Mouse (Mus musculus): Measurements from ENCODE around the gene Psmc2. TPM values are rescaled to one million over a fixed set of nuclear protein-coding genes. Genes with fewer than 3 reads are reported as not detected.

Psmc2 gene
- 100 to 1,000 TPM; 110 to 115 TPM for total RNA-seq (2021)

DNA sequence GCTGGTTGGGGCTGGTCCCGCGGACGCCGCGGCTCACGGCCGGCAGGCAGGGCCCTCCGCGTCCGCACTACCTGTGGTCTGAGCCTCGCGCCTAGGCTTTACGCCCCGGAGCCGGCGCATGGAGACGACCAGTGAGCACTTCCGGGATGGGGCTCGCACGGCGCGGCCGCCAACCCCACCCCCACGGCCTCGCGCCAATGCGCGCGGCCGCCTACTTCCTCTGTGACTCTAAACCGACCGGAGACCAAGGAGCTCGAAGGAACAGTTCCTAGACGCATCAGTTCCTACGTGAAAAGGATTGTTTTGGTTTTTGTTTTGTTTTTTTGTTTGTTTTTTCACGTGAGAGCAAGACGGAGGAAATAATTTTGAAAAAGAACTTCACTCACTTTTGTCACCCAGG lies at the start of gene Psmc2, which contains the start of gene Dnajc2:
Gene Psmc2 (plus strand): TSS at position 231 of the 400 bp plus-strand sequence.
Gene Dnajc2 (minus strand): TSS at position 199 of the 400 bp plus-strand sequence.
- peak; percentile 92 for DNase-seq

GRCm38 (mm10) chr5:21735584-21735983 lies 49.5 kb upstream of the Psmc2 start:
- intact Hi-C loops (cut with DNase I), result loop anchor here (5.0 kb wide), 1 partner anchor 78 kb away; no protein-coding TSS in a partner anchor
- peak; percentile 76 for DNase-seq

More for the DNA sequence above, at the start of gene Psmc2, which contains the start of gene Dnajc2:
- intact Hi-C loops (cut with DNase I), result no loop called here

DNA sequence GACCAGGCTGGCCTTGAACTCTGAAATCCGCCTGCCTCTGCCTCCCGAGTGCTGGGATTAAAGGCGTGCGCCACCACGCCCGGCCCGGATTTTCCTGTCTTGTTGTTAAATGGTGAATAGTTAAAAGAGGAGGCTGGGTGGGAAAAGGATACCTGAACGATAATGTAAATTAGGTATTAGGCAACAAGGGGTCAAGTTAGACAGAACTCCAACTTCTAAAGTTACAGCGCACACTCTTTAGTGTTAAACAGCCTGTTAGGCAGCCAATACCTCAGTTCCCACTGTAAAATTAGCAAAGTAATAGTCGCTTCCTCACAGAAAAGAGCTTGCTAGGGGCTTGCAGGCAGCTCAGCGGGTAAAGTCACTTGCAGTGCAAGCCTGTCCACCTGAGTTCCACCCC lies 49.0 kb upstream of the Psmc2 start:
- intact Hi-C loops (cut with DNase I), result loop anchor here (5.0 kb wide), 1 partner anchor 79 kb away; no protein-coding TSS in a partner anchor

GRCm38 (mm10) chr5:21736956-21737585 lies 48.0 kb upstream of the Psmc2 start, which contains the start of gene Pmpcb:
Pmpcb (plus strand) TSS chr5:21737141.
- peak; percentile 89 for DNase-seq
- intact Hi-C loops (cut with DNase I), result loop anchor here (5.0 kb wide), 1 partner anchor 80 kb away; no protein-coding TSS in a partner anchor

More for the DNA sequence above, 49.0 kb upstream of the Psmc2 start:
- no peak for DNase-seq

GRCm38 (mm10) chr5:21737620-21738019 lies 47.5 kb upstream of the Psmc2 start:
- intact Hi-C loops (cut with DNase I), result loop anchor here (5.0 kb wide), 1 partner anchor 80 kb away; no protein-coding TSS in a partner anchor
- DNase-seq, result no peak

DNA sequence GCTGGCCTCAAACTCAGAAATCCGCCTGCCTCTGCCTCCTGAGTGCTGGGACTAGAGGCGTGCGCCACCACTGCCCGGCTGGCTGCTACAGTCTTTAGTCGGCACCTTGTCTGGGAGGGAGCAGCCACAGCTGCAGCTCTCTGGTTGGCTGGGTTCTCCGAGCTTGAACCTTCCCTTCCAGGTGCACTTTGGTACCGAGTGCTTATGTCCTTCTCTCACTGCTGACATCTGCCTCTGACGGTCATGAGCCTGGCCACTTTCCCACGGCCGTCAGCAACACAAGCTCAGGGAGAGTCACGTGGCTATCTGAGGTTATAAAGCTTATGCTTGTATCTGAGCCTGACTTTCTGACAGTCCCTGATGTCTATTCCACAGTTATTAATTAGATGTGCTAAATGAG lies 46.0 kb upstream of the Psmc2 start:
- DNase-seq, result no peak
- intact Hi-C loops (cut with DNase I), result loop anchor here (5.0 kb wide), 1 partner anchor 82 kb away; no protein-coding TSS in a partner anchor

GRCm38 (mm10) chr5:21739881-21740280 lies 45.2 kb upstream of the Psmc2 start:
- intact Hi-C loops (cut with DNase I), result loop anchor here (5.0 kb wide), 1 partner anchor 83 kb away; no protein-coding TSS in a partner anchor
- no peak for DNase-seq

DNA sequence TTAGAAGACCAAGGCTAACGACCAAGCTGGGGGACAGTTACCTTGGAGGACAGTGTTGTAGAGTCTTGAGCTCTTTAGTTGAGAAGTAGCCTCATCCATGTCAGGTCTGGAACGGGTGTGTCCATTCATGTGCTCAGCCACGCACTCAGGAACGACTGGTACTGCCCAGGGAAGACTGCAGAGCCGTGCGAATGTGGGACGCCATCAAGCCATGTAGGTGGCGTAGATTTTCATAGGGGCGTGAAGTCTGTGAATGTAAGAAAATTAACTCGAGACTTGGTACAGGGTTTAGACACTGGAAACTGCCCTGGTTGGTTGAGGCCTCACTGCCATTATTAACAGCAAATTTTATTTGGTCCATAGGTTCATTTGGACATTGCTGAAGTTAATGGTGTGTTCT lies 41.5 kb upstream of the Psmc2 start:
- intact Hi-C loops (cut with DNase I), result no loop called here
- DNase-seq, result no peak

GRCm38 (mm10) chr5:21744651-21745050 lies 40.4 kb upstream of the Psmc2 start:
- intact Hi-C loops (cut with DNase I), result no loop called here
- no peak for DNase-seq

DNA sequence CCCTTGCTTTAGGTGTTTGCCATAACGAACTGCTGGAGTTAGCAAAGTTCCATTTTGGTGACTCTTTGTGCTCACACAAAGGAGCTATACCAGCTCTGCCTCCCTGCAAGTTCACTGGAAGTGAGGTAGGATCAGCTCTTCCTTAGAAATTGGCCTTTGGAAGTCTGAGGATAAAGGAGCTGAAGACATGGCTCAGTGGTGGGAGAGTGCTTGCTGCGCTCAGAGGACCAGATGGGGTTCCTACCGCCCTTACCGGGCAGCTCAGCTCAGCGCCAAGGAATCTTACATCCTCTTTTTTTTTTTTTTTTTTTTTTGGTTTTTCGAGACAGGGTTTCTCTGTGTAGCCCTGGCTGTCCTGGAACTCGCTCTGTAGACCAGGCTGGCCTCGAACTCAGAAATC lies 39.1 kb upstream of the Psmc2 start:
- DNase-seq, result no peak
- intact Hi-C loops (cut with DNase I), result no loop called here

DNA sequence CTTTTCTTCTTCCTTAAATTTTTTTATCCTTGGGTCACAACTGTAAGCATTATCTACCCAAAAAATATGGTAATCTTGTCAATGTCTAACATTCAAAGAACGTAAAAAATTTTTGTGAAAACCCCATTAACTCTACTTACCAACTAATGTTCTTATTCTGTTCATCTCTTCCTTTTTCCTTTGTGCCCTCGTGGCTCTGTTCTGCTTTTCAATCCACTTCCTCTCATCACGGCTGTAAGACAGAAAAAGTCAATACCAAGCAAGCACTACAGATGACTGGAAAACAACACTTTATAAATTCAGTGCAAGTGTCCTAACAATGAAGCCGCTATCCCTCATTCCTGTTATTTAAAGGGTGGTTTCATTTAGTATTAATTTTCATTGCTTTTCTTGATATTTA lies 16.6 kb upstream of the Psmc2 start:
- DNase-seq, result no peak
- intact Hi-C loops (cut with DNase I), result no loop called here

DNA sequence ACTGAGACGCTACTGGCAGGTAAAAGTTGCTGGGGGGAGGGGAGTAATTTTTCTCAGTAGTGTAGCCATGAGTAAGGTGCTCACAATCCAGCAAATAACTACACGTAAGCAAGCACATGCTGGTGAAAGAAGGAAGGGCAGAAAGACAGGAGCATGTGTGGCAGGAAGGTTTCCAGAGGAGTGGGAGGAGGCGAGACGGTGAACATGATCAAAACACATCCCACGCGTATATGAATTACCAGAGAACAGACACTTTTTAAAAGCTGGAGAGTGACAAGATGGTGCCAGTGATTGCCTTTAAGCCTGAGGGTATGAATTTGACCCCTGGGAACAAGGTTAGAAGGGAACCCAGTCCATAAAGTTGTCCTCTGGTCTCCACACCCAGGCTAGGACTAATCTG lies 15.2 kb upstream of the Psmc2 start:
- intact Hi-C loops (cut with DNase I), result no loop called here
- DNase-seq, result no peak

- intact Hi-C loops (cut with DNase I), result no loop called here
- no peak for DNase-seq
Observed at GRCm38 (mm10) chr5:21776491-21776890, 8.6 kb upstream of the Psmc2 start.

GRCm38 (mm10) chr5:21784161-21785052 lies 676 bp upstream of the Psmc2 start:
- intact Hi-C loops (cut with DNase I), result loop anchor here (5.0 kb wide), 1 partner anchor 733 kb away; no protein-coding TSS in a partner anchor
- DNase-seq, result no peak

DNA sequence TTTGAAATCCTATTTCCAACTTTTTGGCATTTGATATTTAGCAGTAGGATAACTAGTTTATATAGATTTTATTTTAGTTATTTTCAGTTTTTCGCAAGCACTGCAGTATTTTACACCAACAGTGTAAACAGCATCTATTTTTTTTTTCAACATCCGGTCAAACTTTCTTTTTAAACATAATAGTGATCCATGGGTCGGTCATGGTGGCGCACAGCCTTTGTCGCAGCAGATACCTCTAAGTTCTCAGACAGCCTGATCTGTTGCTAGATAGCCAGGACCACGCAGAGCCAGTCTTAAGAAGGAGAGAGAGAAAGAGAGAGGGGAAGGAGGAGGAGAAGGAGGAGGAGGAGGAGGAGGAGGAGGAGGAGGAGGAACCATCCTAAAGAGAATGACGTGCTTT lies 693 bp downstream of the Psmc2 start:
- intact Hi-C loops (cut with DNase I), result no loop called here
- DNase-seq, result no peak

DNA sequence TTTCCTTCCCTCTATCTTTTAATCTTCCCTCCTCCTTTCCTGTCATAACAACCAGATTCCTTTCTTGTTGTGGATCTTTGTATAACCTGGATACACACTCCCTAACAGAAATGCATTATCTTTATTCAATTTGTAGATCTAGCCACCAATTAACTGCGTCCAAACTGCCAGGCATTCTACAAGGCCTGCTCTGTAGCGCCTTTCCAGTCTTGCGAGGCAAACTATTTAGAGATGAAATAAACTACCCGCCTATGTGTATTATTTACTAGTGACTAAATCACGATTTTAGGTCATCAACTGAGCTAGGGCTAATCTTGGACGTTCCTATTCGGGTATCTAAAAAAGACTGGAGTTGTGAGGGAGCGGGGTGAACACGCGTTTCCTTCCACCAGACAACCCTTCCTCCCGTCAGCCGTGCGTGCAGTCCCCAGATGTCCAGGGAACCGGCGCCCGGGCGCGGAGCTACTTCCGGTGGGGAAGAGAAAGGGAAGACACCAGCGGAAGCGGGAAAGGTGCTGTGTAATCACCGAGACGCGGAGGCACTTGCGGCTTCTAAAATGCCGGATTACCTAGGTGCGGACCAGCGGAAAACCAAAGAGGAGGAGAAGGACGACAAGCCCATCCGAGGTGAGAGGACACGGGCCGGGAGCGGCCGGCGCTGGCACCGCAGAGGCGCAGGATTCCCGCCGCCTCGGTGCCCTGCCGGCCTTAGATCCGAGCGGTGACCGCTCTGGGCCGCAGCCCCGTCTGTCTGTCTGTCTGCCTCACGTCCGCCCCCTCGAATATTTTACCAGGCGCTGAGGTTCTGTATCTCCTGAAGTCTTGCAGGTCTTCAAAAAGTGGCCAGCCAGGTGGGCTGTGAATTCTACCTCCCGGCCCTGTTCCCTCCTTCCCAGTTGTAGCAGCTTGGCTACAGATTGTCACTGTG lies 1.4 kb downstream of the Psmc2 start:
- intact Hi-C loops (cut with DNase I), result no loop called here
- DNase-seq, result peak; percentile 93

DNA sequence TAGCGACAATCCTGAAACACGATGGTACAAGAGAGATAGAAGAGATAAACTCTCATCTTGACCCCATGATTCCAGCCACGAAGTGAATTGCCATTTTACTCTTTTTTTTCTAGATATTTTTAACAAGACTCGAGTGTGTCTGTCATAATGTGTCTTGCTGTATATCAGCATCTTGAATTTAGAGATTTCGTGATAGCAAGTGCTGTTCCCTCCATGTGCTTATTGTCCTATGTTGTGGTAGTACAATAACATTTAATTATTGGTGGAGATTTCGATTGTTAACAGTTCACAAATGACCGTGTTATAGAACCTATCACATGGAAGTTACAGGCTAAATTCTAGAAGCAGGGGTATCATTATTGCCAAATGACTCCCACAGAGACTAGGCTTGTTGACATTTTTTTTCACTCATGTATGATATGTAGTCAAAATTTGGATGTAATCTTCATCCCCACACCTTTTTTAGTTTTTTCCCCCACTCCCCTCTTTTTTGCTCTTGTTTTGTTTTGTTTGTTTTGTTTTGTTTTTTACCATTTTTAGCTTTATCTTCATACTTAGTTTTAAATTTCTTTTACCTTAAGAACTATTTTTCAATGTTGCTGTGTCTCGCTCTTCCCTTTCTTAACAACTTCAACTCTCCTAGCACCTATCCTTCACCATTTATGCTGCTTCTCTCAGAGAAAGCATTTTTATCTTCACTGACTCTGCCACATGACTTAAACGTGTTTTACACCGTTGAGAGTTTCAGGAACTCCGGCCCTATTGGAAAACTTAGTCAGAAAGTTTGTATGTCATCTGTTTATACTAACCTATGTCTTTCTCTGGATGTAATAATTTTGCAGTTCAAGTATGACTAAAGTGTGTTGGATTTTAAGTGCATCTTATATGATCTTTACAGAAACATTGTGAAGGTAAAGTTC lies 2.4 kb downstream of the Psmc2 start:
- intact Hi-C loops (cut with DNase I), result no loop called here

DNA sequence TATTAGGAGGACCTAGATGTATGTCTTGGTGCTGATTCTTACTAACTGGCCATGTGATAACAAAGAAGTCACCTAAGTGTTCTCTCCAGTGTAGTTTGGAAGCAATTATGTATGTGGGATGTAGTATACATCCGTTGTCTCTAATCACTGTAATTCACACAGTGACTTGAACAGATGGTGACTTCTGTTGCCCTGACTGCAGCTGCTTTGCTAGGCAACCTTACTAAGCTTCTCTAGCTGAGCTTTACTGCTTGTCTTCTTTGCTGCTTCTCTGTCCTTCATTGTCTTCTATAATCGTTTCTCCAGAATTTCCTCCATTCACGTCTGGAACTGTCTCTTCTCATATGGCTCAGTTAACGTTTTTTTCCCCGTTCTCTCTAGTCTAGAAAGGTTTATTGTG lies 4.0 kb downstream of the Psmc2 start:
- no peak for DNase-seq
- intact Hi-C loops (cut with DNase I), result no loop called here

More for the DNA sequence above, 2.4 kb downstream of the Psmc2 start:
- no peak for DNase-seq

DNA sequence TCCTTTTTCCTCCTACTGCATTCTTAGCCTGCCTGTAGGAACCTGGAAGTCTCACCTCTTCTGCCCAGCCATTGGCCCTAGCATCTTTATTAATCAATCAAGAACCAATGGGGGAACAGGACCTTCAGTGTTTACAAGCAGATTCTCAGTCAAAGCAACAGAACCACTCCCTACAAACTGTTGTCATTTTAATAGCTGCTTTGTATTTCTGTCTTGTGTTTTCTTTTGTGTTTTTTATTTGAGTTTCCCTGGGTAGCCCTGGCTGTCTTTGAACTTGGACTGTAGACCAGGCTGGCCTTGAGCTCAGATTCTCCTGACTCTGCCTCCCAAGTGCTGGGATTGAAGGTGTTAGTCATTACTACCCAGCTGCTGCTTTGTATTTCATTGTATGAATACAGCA lies 7.1 kb downstream of the Psmc2 start:
- no peak for DNase-seq
- intact Hi-C loops (cut with DNase I), result no loop called here

All from left cerebral cortex, postnatal 4 days (tissue).